Comparison of ENCODE assay signal across 8 mouse cellular contexts in genomic region chr14:25832301-25832700, GRCm38 (mm10). TPM values are rescaled to one million over a fixed set of nuclear protein-coding genes. Genes with fewer than 3 reads are reported as not detected.
DNase-seq lines count a peak whose midpoint lies in the region; ATAC-seq and TF ChIP-seq lines count a peak whose summit lies in the region.

No protein-coding gene starts in this region.

- H3K9me3 ChIP-seq in kidney, embryonic 16.5 days (ENCODE audit: low read length): no peaks in the 10 kb centered on the region
- H3K9me3 ChIP-seq in liver, embryonic 11.5 days (ENCODE audit: control insufficient read depth, low read length): no peaks in the 10 kb centered on the region
- no peaks in the 10 kb centered on the region for H3K9me3 ChIP-seq in neural tube, embryonic 15.5 days (replicated peaks)

- 0 out of 2 replicates have a peak, but pooled peaks have one; percentile 50 for TF ChIP-seq EP300 in heart, adult 2 months (IDR thresholded peaks at IDR 0.05; ENCODE audit: insufficient read depth, low read depth, low read length)

- no peak for TF ChIP-seq POLR2A in heart, adult 2 months (IDR thresholded peaks at IDR 0.05; ENCODE audit: insufficient read depth, low read depth, low read length)

- ATAC-seq in kidney, embryonic 16.5 days (ENCODE audit: low FRiP score, low TSS enrichment): peak; percentile 57; the same call in 1 of the 2 replicates
- peak; percentile 26; the same call in 1 of the 2 replicates for ATAC-seq in liver, embryonic 11.5 days (replicated peaks; ENCODE audit: low FRiP score)
- no peak for ATAC-seq in neural tube, embryonic 15.5 days (ENCODE audit: low FRiP score)

- 4% methylated on average over 14 of the region's 14 CpGs for WGBS in heart, adult 2 months
- WGBS in kidney, embryonic 16.5 days: 12% methylated on average over 14 of the region's 14 CpGs
- WGBS in liver, embryonic 11.5 days: 10% methylated on average over 14 of the region's 14 CpGs
- WGBS in neural tube, embryonic 15.5 days: 12% methylated on average over 14 of the region's 14 CpGs

- no peaks in the 10 kb centered on the region for H3K79me2 ChIP-seq in heart, adult 2 months (replicated peaks; ENCODE audit: control insufficient read depth, insufficient read depth, low read length)

- H3K36me3 ChIP-seq in heart, adult 2 months (ENCODE audit: control insufficient read depth, insufficient read depth, low read length): no peaks in the 10 kb centered on the region
- no peaks in the 10 kb centered on the region for H3K36me3 ChIP-seq in kidney, embryonic 16.5 days (ENCODE audit: insufficient read depth, low read length)
- H3K36me3 ChIP-seq in liver, embryonic 11.5 days (ENCODE audit: control insufficient read depth, insufficient read depth, low read length): no peaks in the 10 kb centered on the region
- H3K36me3 ChIP-seq in neural tube, embryonic 15.5 days: no peaks in the 10 kb centered on the region

- H3K4me3 ChIP-seq in heart, adult 2 months: no peak overlapping the region
- no peak overlapping the region for H3K4me3 ChIP-seq in kidney, embryonic 16.5 days (ENCODE audit: low read length)
- no peak overlapping the region for H3K4me3 ChIP-seq in liver, embryonic 11.5 days (ENCODE audit: low read depth, low read length)
- H3K4me3 ChIP-seq in neural tube, embryonic 15.5 days (replicated peaks): no peak overlapping the region

- no peak overlapping the region; the same call in 1 of the 2 replicates for H3K4me2 ChIP-seq in kidney, embryonic 16.5 days (replicated peaks; ENCODE audit: low read depth, low read length)
- no peak overlapping the region; the same call in 1 of the 2 replicates for H3K4me2 ChIP-seq in liver, embryonic 11.5 days
- peak overlapping the region; percentile 9; the same call in 1 of the 2 replicates for H3K4me2 ChIP-seq in neural tube, embryonic 15.5 days

- intact Hi-C loops in heart, adult 2 months (cut with DNase I): no loop called here

- peak; percentile 98; the same call in 1 of the 2 replicates for TF ChIP-seq CTCF in heart, adult 2 months (IDR thresholded peaks at IDR 0.05)

- H3K4me1 ChIP-seq in heart, adult 2 months (ENCODE audit: control insufficient read depth, insufficient read depth, low read length): peaks cover 2% of the 10 kb centered on the region; the same call in 1 of the 2 replicates
- peaks cover 3% of the 10 kb centered on the region; the same call in 1 of the 2 replicates for H3K4me1 ChIP-seq in kidney, embryonic 16.5 days (ENCODE audit: insufficient read depth, low read length)
- no peaks in the 10 kb centered on the region for H3K4me1 ChIP-seq in liver, embryonic 11.5 days (replicated peaks; ENCODE audit: control insufficient read depth, insufficient read depth, low read length)
- H3K4me1 ChIP-seq in neural tube, embryonic 15.5 days: peaks cover 6% of the 10 kb centered on the region; the same call in 1 of the 2 replicates

- peak overlapping the region; percentile 12; the same call in 1 of the 2 replicates for H3K27ac ChIP-seq in heart, adult 2 months
- H3K27ac ChIP-seq in kidney, embryonic 16.5 days (ENCODE audit: low read length): no peak overlapping the region
- no peak overlapping the region for H3K27ac ChIP-seq in liver, embryonic 11.5 days (ENCODE audit: low read depth, low read length)
- H3K27ac ChIP-seq in neural tube, embryonic 15.5 days (replicated peaks): no peak overlapping the region

- H3K27me3 ChIP-seq in heart, adult 2 months (ENCODE audit: control insufficient read depth, insufficient read depth, low read length): no peaks in the 10 kb centered on the region
- no peaks in the 10 kb centered on the region for H3K27me3 ChIP-seq in kidney, embryonic 16.5 days (ENCODE audit: insufficient read depth, low read length)
- H3K27me3 ChIP-seq in liver, embryonic 11.5 days (replicated peaks; ENCODE audit: control insufficient read depth, insufficient read depth, low read length): no peaks in the 10 kb centered on the region
- no peaks in the 10 kb centered on the region for H3K27me3 ChIP-seq in neural tube, embryonic 15.5 days (replicated peaks)

- DNase-seq in CD4-positive helper T cell, adult 2 months (ENCODE audit: low read depth, low spot score): peak; percentile 72
- peak; percentile 34 for DNase-seq in adipocyte (ENCODE audit: low spot score)
- DNase-seq in embryo, embryonic 11 days: peak; percentile 71
- peak; percentile 71 to 78 for DNase-seq in heart, adult 2 months
- DNase-seq in liver, embryonic 11.5 days (ENCODE audit: low spot score): peak; percentile 65
- DNase-seq in thymus, adult 18-20 months: peak; percentile 22 to 33

- no peak overlapping the region for H3K9ac ChIP-seq in heart, adult 2 months (ENCODE audit: low read depth, low read length)
- no peak overlapping the region for H3K9ac ChIP-seq in kidney, embryonic 16.5 days (replicated peaks; ENCODE audit: low read length)
- no peak overlapping the region for H3K9ac ChIP-seq in liver, embryonic 11.5 days (ENCODE audit: low read depth, low read length)
- H3K9ac ChIP-seq in neural tube, embryonic 15.5 days (replicated peaks): no peak overlapping the region

RNA-seq across cellular contexts. Expression of gene Anxa11, which starts 9.7 kb away (rescaled TPM):
- 10 to 100 TPM; 77.9 to 82.4 TPM for total RNA-seq in heart, adult 2 months (2021)
- 74.0 and 90.3 TPM in 2 replicates for polyA plus RNA-seq in heart, adult 2 months (2012; rRNA removed)
- polyA plus RNA-seq in kidney, embryonic 16.5 days (2015; fragmentation: Nextera tagmentation; extraction: Ambion mirVana): 65.8 and 67.9 TPM in 2 replicates
- polyA plus RNA-seq in liver, embryonic 11.5 days (2014; fragmentation: Nextera tagmentation; extraction: Ambion mirVana): 13.1 and 16.5 TPM in 2 replicates
- 2.3 and 15.9 TPM in 2 replicates for polyA plus RNA-seq in neural tube, embryonic 15.5 days (2015; fragmentation: Nextera tagmentation; extraction: Ambion mirVana)
